14 mouse cellular contexts compared by ENCODE assay signal in genomic region chr5:36839032-36839431, GRCm38 (mm10). TPM values are rescaled to one million over a fixed set of nuclear protein-coding genes. Genes with fewer than 3 reads are reported as not detected.
DNase-seq lines count a peak whose midpoint lies in the region; TF ChIP-seq lines count a peak whose summit lies in the region.
"Had no signal": no experiment of that assay in that cellular context is flagged by ENCODE, and none has a peak within 500 bp of the region (broad histone marks: within the 10 kb centered on the region; RNA-seq: fewer than 3 reads in every experiment).

No protein-coding gene starts in this region.

- no peak overlapping the region for H3K27ac ChIP-seq in left cerebral cortex, adult 2 months
- no peak overlapping the region for H3K27ac ChIP-seq in kidney, adult 2 months (ENCODE audit: insufficient read depth, low read depth, low read length)
- H3K27ac ChIP-seq: embryonic facial prominence, embryonic 10.5 days; forebrain, embryonic 15.5 days; heart, embryonic 13.5 days had no signal

- 92% methylated on average over 2 of the region's 2 CpGs for WGBS in kidney, adult 2 months

- no peak overlapping the region for H3K4me3 ChIP-seq in left cerebral cortex, adult 2 months
- H3K4me3 ChIP-seq in kidney, adult 2 months (ENCODE audit: insufficient read depth, low read depth, low read length): no peak overlapping the region
- H3K4me3 ChIP-seq: embryonic facial prominence, embryonic 10.5 days; forebrain, embryonic 15.5 days; heart, embryonic 13.5 days had no signal

- no peak for TF ChIP-seq CTCF in left cerebral cortex, adult 2 months (IDR thresholded peaks at IDR 0.05)
- TF ChIP-seq CTCF in kidney, adult 2 months (conservative IDR thresholded peaks at IDR 0.05; ENCODE audit: insufficient read depth, insufficient read length, low read depth, low read length): no peak

- no peak for TF ChIP-seq POLR2A in kidney, adult 2 months (IDR thresholded peaks at IDR 0.05; ENCODE audit: low read depth, low read length)

- H3K4me1 ChIP-seq in kidney, adult 2 months (ENCODE audit: control insufficient read depth, insufficient read depth, low read length): no peaks in the 10 kb centered on the region
- H3K4me1 ChIP-seq: embryonic facial prominence, embryonic 10.5 days; heart, embryonic 13.5 days had no signal

- H3K36me3 ChIP-seq in kidney, adult 2 months (ENCODE audit: control insufficient read depth, insufficient read depth, low read length): no peaks in the 10 kb centered on the region
- H3K36me3 ChIP-seq: embryonic facial prominence, embryonic 10.5 days; forebrain, embryonic 15.5 days; heart, embryonic 13.5 days had no signal

- H3K27me3 ChIP-seq in kidney, adult 2 months (replicated peaks; ENCODE audit: control insufficient read depth, insufficient read depth, low read length): no peaks in the 10 kb centered on the region
- H3K27me3 ChIP-seq: forebrain, embryonic 15.5 days had no signal

- intact Hi-C loops in left cerebral cortex, adult 2 months (cut with DNase I): loop anchor here (1.0 to 5.0 kb wide), 4 partner anchors 30 to 268 kb away; partner anchors contain the start of gene Ppp2r2c

- DNase-seq in layer of hippocampus, adult 9-11 months: peak; percentile 41
- no peak for DNase-seq in layer of hippocampus, postnatal 14 days (ENCODE audit: low spot score in 2 of 2)
- peak; percentile 85 for DNase-seq in cerebellum, adult 9-10 months
- peak; percentile 64 to 75 for DNase-seq in left cerebral cortex, adult 2 months (ENCODE audit: extremely low spot score in 1 of 2, low spot score in 2 of 2)
- peak; percentile 72 for DNase-seq in right cerebral cortex, postnatal 25 days
- no peak for DNase-seq in kidney, adult 2 months
- DNase-seq in thymus, postnatal 25 days: no peak
- DNase-seq in urinary bladder, postnatal 10 days (ENCODE audit: low spot score): no peak
- DNase-seq: liver; lung, postnatal 10 days had no signal

RNA-seq across cellular contexts. Expression of gene Man2b2, which starts 8.6 kb away (rescaled TPM):
- total RNA-seq in layer of hippocampus, postnatal 14 days (2021): 10 to 100 TPM; 19.6 to 20.1 TPM
- total RNA-seq in left cerebral cortex, adult 2 months (2021): 10 to 100 TPM; 25.3 to 25.8 TPM
- 97.4 and 115 TPM in 2 replicates for polyA plus RNA-seq in kidney, adult 2 months (2012; rRNA removed)

RNA-seq across cellular contexts. Expression of gene Ppp2r2c, which starts 29.3 kb away (rescaled TPM):
- 100 to 1,000 TPM; 355 to 364 TPM for total RNA-seq in layer of hippocampus, postnatal 14 days (2021)
- total RNA-seq in left cerebral cortex, adult 2 months (2021): 100 to 1,000 TPM; 448 to 462 TPM
- 0.34 and 0.58 TPM in 2 replicates for polyA plus RNA-seq in kidney, adult 2 months (2012; rRNA removed)
- polyA plus RNA-seq: CD4-positive, CD25-positive, alpha-beta regulatory T cell, adult 4 months had no signal

RNA-seq across cellular contexts. Expression of gene Mrfap1, which starts 42.5 kb away (rescaled TPM):
- 100 to 1,000 TPM; 537 to 543 TPM for total RNA-seq in layer of hippocampus, postnatal 14 days (2021)
- 100 to 1,000 TPM; 409 to 435 TPM for total RNA-seq in left cerebral cortex, adult 2 months (2021)
- 90.9 and 114 TPM in 2 replicates for polyA plus RNA-seq in kidney, adult 2 months (2012; rRNA removed)

Comparison
In these comparisons a context has a peak if more than half of its experiments do, and no peak if none do; other contexts are left out.
1. DNase-seq: peak in layer of hippocampus, adult 9-11 months (single experiment), cerebellum, adult 9-10 months (single experiment), left cerebral cortex, adult 2 months (2 of 2) and right cerebral cortex, postnatal 25 days (single experiment); none in layer of hippocampus, postnatal 14 days (0 of 2), kidney, adult 2 months (single experiment), thymus, postnatal 25 days (single experiment) and urinary bladder, postnatal 10 days (single experiment).